Mouse (Mus musculus) megakaryocyte, adult 5-6 weeks (primary cell): ENCODE data around the gene Gm45785. TPM values are rescaled to one million over a fixed set of nuclear protein-coding genes. Genes with fewer than 3 reads are reported as not detected.

Experiments
- ATAC-seq: 2 replicates; pipeline ENCODE4 v1.8.0; 2016; ENCODE audit warnings: mild to moderate bottlenecking, inconsistent platforms; ENCODE audit not compliant: poor library complexity, severe bottlenecking
- total RNA-seq, 2 experiments: library from RNA; stranded (forward) in 1 of 2; stranded (reverse) in 1 of 2; fragments of 153-499, 151-499 nt in 1 of 2; fragments of 221-1000, 200-1000 nt in 1 of 2; gene quantifications; 2 replicates each; pipeline versions ENCODE4 v1.2.3 to v1.2.4; 2015 to 2017

The Gm45785 gene
- total RNA-seq, 2 experiments from 2014 or later, result not detected

DNA sequence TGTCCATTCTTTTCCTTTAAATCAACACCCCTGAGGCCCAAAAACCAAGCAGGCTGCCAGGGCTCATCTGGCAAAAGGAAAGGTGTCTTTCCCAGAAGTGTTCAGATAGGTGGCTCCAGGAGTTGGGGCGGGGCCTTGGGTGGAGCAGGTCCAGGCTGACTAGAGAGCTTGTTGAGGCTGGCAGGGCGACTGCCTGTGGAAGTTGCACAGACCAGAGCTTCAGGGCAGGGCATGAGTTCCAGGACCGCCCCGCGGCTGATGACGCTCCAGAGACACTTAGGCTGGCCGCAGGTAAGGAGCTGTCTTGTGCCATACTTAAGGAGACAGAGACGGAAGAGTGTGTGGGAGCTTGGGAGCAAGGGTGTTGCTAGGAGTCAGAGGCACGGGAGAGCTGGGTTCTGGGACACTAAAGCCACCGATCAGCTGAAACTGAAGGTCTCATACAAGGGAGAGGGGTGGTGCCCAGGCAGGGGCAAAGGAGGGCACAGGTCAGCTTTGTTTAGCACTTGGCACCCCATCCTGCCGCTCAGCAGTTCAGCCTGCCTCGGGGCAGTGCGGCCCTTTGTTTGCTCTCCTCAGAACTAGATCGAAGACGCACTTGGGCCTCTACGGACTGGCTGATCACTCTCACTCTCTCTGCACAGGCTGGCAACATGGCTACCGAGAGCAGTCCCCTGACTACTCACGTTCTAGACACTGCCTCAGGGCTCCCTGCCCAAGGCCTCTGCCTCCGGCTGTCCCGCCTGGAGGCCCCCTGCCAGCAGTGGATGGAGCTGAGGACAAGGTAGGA lies 21.0 kb downstream of the Gm45785 start, which contains the start of gene Urah:
TSS of gene Urah (plus strand) at position 51 of the 790 bp plus-strand sequence.
- no peak for ATAC-seq

DNA sequence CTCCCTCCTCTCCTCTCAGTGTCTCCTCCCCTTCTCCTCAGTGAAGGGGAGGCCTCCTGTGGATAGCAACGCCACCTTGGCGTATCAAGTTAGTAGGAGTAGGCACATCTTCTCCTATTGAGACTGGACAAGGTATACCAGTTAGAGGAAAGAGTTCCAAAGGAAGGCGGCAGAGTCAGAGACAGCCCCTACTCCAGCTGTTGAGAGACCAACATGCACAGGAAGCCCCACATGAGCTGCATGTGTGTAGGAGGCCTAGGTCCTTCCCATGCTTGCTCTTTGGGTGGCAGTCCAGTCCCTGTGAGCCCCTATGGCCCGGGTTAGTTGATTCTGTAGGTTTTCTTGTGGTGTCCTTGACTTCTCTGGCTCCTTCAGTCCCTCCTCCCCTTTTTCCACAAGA lies 22.8 kb downstream of the Gm45785 start:
- no peak for ATAC-seq

DNA sequence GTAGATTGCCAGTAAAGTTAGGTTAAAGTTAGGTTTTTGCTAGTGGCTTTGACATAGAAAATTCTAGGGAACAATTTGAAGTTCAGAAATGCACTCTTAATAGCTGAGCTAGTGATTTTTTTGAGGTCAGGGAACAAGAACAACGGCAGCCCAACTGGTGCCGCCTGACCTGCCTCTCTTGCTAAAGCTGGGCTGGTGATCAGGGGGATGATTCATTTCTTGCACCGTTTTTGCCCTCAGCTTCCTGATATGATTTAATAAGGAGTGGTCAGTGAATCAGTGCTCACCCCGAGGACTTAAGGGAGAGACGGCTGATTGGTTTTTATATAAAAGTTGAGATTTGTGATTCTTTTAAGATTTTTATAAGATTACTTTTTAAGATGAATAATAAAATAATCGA lies 24.7 kb downstream of the Gm45785 start:
- ATAC-seq, result no peak

GRCm38 (mm10) chr7:140828171-140828881 lies 27.8 kb downstream of the Gm45785 start:
- ATAC-seq, result peak; percentile 56

DNA sequence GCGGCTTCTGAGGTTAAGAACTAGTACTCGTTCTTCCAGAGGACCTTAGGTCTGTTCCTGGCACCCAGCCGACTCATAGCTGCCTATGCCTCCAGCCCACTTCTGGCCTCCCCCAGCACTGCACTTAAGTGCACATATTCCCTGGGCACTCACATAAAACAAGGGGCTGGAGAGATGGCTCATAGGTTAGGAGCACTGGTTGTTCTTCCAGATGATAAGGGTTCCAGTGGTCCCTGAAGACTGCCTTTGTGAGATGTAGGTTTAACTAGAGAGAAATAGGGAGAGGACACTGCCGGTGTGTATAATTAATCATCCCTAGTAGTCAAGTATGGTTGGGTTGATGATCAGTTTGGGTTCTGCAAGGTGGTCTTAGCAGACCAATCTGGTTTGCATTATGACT lies 33.4 kb downstream of the Gm45785 start:
- ATAC-seq, result no peak

DNA sequence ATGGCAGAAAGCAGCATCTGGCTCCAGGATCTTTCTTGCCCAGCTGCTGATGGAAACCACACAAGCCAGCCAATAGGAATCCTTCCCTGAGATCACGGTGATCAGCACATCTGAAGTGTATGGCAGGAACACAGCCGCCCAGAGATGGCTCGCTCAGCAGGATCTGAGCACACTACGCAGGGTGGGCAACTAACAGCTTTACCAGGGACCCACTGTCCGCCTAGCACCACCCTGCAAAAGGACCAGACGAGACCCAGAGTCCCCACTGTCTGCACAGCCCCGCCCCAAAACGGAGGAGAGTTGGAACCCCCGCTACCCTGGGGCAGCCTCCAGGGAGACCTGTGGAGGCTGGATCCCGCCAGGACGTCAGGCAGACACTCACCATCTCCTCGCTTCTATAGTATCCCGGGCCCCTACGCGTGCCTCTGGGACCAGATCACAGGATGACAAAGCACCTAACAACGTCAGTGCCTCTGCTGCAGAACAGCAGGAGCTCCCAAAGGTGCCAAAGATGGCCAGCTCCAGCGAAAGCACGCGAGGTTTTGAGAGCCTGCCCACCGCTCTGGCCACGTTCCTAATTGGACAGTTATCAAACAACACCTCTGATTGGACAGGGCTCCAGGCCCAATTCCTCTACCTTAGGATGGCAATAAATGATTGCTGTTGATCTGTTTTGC lies 34.3 kb downstream of the Gm45785 start, which contains the start of gene Zfp941:
TSS of gene Zfp941 (minus strand) at position 526 of the 677 bp plus-strand sequence.
- ATAC-seq, result peak; percentile 43; the same call in 1 of the 2 replicates

DNA sequence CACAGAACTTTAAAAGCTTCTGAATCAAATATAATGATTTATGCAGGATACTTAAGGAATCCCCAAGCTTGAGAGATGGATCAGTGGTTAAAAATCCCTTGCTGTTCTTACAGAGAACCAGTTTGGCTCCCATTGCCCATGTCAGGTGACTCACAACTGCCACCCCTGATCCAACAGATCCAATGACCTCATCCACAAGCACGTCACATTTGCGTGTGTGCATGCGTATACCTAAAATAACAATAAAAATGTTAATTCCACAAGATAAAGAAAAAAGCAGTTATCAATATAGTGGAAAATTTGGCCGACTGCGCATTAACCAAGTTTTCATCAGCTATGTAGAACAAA lies 34.9 kb downstream of the Gm45785 start:
- no peak for ATAC-seq

DNA sequence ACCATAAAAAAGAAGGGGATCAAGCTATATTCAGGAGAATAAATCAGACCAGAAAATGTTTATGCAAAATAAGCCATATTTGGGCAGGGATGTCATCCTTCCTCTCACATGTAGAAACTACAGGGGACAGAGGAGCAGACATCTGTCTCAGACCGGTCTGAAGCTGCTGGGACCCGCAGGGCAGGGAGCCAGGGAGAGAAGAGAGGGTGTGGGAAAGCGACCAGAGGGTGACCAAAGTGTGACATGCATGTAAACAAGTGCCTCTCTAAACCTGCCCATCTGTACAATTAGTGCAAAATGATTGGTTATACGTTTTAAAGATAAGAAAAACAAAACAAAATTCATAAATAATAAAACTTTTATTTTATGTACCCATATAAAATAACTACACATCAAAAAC lies 36.0 kb downstream of the Gm45785 start:
- no peak for ATAC-seq

DNA sequence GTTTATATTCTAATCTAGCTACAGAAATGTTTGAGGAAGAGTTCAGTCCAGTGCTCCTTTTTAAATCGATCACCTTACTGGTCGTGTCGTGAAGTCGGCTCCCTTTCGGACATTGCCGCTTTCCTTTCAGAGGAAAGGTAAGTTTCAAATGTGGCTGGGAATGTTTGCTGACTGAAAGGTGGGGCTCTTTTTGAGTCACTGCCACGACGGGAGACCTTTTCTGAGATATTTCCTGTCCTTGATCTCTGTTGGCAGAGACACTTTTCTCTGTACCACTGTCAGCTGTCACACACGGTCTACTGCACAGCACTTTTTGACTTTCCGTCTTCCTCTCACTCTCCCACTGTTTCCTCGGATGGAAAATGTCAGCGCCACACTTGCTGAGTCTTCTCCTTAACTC lies 43.3 kb downstream of the Gm45785 start:
- no peak for ATAC-seq

GRCm38 (mm10) chr7:140811714-140812113 lies 44.4 kb downstream of the Gm45785 start:
- no peak for ATAC-seq

DNA sequence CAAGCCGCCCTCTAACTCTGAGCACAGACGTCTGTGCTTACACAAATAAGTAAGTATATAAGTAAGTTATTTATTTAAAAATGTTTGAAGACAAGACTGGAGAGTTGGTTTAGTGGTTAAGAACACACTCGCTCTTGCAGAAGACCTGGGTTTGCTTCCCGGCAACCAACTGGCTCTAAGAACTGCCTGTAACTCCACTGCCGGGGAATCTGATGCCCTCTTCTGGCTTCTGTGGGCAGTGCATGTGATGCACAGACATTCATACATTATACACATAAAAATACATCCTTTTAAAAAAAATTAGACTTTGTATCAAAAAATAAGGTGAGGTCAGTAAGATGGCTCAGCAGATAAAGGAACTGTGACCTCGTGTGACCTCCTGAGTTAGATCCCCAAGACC lies 45.6 kb downstream of the Gm45785 start:
- ATAC-seq, result no peak

DNA sequence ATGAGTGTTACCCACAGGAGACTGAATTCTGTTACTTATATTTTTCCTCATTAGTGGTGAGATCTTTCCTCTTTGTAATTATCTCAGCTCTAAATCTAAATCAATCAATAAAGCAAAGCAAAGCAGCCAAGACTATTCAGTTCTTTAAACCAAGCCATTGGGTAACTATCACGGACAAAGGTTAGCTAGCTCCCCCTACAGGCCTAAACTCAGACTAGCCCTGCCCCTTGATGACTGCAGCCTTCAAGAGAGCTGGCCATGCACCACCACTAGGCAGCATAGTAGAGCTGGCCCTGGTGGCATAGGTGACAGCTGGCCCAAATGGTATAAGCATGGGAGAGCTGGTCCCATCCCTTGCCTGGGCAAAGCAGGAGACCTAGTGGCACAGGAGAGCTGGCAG lies 50.4 kb downstream of the Gm45785 start:
- peak; percentile 85 for ATAC-seq

- ATAC-seq, result no peak
Observed at GRCm38 (mm10) chr7:140802629-140803028, 53.5 kb downstream of the Gm45785 start.

DNA sequence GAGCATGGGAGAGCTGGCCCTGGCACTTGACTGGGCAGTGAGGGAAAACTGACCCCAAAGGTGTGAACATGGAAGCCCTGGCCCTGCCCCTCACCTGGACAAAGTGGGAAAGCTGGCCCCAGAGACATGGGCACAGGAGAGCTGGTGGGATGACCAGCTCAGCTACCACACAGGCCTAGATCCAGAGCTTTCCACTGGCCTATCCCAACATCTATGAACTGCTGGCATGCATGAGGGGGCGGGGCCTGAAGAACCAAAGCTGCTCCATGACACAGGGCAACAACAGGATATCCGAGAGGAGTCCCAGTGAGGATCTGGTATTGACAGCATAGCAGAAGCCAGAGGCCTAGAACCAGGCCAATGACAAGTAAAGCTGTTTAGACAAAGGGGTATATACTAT lies 57.9 kb downstream of the Gm45785 start:
- ATAC-seq, result no peak

GRCm38 (mm10) chr7:140797619-140798018 lies 58.5 kb downstream of the Gm45785 start:
- no peak for ATAC-seq

- no peak for ATAC-seq
Observed at GRCm38 (mm10) chr7:140793541-140793940, 62.6 kb downstream of the Gm45785 start.

DNA sequence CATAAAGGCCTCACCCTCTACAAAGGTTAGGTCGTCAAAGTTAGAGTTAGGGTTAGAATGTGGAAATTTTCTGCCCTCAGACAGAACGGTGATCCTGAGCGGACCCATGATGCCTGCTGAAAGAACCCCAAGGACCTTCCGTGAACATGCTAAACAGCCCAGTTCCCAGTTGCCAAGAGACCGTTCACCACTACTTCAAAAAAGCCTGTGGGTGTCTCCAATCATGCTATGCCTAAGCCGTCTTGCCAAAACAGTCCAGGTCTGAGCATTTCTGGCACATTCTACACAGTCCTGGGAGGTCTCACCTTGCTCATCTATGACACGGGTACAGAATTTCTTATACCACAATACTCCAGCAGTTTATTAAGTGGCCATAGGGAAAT lies 68.1 kb downstream of the Gm45785 start:
- no peak for ATAC-seq

DNA sequence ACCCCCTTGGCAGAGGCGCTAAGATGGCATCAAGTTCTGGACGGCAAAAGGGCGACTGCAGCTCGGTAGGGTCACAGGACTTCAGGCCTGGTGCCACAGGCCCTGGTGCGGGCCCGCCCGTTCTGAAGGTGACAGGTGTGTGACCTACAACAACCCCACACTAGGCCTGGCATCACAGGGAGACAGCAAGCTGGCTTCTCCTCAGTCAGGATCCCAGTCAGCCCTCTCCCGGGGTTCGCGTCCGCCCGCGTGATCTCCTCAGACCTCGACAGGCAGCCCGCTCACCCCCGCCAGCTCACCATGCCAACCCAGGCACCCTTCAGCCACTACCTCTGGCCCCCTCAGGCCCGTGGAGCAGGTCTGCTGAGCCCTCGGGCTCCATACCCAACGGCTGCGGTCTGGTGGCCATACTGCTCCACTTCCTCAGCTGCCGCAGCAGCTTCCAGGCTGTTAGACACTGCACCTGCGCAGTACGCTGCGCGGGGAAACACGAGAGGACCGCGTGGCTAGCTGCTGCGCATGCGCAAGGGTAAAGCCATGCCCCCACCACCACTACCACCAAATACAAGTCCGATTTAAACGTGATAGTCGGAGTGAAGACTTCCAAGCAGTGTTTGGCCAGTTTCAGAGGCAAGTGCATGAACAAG lies 68.6 kb downstream of the Gm45785 start, which contains the start of gene Syce1:
TSS of gene Syce1 (minus strand) at position 447 of the 647 bp plus-strand sequence.
- ATAC-seq, result no peak

DNA sequence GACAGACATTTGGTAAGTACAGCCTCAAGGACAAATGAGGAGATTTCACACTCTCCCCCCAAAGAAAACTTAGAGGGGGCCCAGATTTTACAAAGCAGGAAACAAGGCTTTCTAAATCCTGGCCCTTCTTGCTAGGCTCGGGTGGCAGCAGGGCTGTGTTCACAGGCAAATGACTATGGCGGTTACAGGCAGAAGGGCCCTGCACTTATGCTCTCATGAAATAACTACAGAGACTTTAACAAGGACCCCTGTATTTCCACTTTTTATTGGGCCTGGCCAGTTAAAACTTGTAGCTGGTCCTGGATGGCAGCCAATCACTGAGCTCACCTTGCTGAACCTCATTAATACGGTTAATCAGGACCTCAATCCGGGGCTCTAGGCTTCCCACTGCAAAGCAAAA lies 75.6 kb downstream of the Gm45785 start:
- no peak for ATAC-seq
